Mouse (Mus musculus): ENCODE data around the gene Cachd1.

Cachd1 gene

DNA sequence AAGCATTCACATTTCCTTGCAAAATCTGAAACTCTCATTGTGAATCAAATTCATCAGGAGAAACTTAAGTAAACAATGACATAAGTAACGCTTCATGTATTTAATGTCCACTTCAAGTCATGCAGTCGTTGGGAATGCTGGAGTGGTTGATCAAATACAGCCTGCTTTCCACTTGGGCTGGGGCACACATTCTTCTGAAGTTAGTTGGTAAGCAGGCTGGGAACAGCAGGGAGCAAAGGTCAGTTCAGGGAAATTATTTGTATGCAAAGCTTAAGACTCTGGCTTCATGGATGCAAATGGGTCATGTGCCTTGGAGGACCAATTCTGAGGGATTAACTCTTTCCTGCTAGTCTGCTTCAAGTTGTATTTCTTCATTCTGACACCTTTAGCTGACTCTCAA is 16.7 kb downstream of the Cachd1 start:
- no peak for DNase-seq (ENCODE audit: low read depth)

DNA sequence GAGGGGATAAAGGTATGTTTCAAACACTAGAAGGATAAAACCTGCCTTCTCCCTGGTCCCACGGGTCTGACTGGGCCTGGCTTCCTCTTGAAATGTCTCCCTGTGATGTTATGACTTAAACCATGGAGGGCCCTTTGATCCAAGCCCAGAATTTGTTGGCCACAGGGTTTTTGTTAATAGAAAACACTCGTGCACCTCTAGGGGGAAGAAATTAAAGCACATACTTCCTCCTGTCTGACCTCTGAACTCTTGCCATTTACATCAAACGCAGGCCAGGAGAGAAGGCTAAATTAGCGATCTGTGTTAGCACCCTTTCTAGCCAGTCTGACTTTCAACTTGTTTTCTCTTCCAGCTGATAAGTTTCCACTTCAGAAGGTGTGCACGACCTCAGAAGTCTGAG is 19.0 kb downstream of the Cachd1 start:
- DNase-seq (ENCODE audit: low read depth) = no peak

DNA sequence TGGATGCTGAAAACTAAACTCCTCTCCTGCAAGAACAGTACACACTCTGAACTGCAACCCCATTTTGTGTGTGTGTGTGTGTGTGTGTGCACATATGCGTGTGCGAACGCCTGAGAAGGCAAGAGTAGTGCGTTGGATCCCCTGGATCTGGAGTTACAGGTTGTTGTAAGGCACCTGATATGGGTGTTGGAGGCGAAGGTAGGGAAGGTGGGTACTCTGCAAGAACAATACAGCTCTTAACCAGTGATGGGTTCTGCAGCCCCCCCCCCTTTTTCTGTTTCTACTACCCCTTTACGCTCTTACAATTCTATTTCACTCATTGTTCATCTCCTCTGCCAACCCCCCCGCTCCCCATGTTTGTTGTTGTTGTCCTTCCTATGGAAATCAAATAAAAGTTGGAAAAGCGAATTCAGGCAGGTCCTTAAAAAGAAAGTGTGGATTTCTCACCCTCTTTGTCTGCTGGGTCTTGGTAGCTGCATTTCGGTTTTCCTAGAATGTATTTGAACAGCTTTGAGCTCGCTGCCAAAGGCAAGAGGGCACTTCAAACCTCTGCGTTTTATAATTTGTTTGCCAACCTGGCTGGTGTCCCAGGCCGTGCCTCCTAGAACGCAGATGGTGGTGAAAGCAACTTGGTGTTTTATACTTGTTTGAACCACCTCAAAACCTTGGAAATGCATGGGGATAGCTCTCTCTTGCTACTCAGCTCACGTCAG is 24.4 kb downstream of the Cachd1 start:
- DNase-seq (ENCODE audit: low read depth) = no peak

- no peak for DNase-seq (ENCODE audit: low read depth)
Measured at GRCm38 (mm10) chr4:100801443-100801786, 24.9 kb downstream of the Cachd1 start.

DNA sequence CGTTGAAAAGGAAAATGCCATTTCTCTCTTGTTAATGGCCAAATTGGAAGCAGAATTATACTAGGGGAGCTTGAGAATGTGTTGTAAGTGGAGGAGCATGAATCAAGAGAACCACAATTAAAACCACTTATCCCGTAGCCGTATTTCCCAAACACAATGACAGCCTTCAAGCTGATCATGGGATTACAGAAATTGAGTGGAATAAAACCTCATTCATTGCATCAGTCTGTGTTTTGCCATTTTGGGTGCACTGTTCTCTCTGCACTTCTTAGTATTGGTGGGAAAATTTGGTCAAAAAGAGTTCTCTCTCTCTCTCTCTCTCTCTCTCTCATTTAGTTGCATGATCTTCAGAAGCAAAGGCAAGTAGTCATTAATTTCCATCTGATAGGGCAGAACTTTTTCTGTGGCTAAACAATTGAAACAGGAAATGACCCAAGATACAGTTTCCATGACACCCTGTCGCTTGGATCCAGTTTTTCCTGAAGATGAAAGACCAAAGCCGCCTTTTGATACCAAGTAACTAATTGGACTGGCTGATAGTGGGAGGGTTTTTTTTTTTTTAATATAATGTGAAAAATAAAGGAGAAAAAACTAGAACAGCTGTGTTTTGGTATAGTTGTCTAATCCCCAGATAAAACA is 34.7 kb downstream of the Cachd1 start:
- DNase-seq (ENCODE audit: low read depth) = no peak

DNA sequence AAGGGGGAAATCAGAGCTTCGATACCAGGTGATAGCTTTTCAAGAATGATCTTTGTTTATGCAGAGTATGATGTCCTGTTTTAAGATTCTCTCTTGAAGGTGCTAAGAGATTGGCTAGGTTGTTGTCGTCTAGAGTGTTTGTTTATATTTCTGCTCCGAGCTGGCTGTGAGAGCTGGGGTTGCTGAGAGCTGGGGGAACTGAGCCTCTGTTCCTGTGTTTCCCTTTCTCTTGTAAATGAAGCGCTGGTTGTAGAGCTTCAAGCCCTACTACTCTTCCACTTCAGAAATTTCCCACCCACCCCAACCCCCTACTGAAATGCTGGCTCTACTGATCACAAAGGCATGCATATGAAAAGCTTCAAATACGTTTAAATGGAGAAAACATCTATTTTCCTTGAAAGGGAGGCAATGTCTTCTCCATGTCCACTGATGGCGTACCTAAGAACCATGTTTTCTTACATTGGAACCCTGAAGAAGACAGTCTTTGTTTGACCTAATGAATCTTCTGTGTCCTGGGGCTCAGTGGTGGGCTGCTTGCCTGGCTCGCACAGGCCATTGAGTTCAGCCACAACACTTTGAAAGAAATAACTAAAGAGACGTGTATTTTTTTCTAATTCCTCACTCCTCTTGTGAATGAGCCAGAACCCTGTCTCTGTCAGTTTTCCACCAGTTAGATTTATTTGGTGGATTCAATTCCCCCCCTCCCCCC is 35.5 kb downstream of the Cachd1 start:
- DNase-seq (ENCODE audit: low read depth) = no peak

- DNase-seq (ENCODE audit: low read depth) = no peak
Measured at GRCm38 (mm10) chr4:100813767-100814461, 37.4 kb downstream of the Cachd1 start.

- no peak for DNase-seq (ENCODE audit: low read depth)
Measured at GRCm38 (mm10) chr4:100819238-100819637, 42.8 kb downstream of the Cachd1 start.

GRCm38 (mm10) chr4:100822526-100822925 is 46.1 kb downstream of the Cachd1 start:
- no peak for DNase-seq (ENCODE audit: low read depth)

DNA sequence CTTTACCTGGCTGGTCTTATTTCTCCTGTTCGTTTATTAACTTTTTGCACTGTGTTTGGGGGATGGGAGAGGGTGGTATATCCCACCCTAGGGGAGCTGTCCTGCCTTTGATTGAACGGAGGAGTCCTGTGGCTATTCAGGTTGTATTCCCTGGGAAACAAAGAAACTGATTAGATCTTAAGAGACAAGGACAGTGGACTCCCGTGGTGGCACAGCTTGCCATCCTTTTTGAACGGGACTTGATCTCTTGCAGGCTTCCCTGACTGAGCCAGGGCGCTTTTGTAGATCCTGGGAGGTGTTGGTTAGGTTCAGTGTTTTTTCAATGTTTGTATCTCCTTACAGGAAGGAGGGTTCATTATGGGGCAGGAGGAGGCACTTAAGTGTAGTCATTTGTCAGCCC is 50.9 kb downstream of the Cachd1 start:
- DNase-seq (ENCODE audit: low read depth) = no peak

DNA sequence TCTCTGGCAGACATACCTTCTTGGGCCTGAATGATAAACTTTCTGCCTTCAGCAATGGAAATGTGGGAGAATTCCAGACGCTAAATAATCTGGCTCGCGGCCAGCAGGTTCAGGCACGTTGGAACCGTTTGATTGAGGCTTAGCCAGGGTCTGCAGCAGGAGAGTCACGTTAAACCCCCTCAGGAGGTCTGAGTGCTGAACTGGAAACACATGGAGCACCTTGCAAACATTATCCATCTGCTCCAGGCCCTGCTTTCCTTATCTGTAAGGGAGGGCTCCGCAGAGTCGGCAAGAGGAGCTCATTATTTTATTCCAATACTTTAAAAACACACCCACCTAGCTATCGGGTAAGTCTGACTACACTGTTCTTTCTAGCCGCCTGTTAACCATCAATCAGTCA is 52.3 kb downstream of the Cachd1 start:
- DNase-seq (ENCODE audit: low read depth) = no peak

- DNase-seq (ENCODE audit: low read depth) = no peak
Measured at GRCm38 (mm10) chr4:100837205-100837604, 60.7 kb downstream of the Cachd1 start.

DNA sequence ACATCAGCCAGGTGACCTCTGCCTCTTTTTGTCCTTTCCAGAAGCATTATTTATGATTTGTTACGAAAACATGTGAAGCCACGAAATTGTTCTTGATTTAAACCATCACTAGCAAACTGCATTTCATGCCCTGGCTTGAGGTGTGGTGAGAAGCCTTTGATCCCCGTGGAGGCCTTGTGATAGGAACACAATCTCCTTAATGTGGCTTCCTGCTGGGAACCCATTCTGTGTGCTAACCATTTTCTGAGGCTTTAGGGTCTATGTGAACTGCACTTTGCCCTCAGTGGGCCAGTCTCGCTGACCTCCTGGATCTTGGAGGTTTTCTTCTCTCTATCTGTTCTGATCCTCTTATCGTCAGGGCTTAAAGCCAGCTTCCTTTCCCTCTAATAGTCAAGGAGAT is 66.2 kb downstream of the Cachd1 start:
- DNase-seq (ENCODE audit: low read depth) = no peak

GRCm38 (mm10) chr4:100843119-100843518 is 66.6 kb downstream of the Cachd1 start:
- no peak for DNase-seq (ENCODE audit: low read depth)

DNA sequence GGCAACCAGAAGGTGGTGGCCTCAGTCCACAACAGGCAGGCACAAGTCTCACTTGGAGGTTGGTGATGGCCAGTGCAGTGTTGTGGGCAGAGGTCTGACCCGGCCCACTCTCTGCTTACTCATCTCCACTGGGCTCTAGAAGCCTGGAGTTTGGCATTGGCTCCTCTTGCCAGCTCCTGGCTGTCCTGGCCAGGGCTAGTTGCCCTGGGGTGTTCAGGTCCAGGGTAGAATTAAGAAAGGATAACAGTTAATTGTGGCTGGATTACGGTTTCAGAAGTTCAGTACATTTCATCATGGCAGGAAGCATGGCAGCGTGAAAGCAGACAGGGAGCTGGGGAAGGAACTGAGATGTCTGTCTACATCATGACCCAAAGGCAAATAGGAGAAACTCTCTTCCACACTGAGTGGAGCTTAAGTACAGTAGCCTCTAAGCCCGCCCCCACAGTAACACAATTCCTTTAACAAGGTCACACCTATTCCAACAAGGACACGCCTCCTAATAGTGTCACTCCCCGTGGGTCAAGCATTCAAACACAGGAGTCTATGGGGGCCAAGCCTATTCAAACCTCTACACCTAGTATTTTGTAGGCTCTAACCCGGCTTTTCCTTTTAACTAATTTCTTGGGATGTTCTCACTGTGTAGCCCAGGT is 74.5 kb downstream of the Cachd1 start:
- DNase-seq (ENCODE audit: low read depth) = no peak

DNA sequence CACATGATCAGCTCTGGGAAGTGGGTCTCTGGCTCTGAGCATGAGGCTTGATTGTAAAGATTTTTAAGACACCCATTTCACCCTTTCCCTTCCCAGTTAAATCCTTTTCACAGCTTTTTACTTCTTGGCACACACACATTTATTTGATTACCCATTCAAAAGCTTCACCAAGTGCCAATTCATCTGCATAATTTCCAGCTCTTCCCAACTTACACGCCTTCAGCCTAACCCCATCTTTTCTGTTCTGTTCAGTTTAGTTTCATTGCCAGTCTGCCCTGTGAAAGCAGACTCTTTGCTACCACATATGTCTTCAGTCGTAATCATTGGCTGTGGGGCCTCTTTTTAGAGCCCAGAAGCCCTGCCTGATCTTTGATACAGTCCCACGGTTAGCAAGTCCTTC is 76.0 kb downstream of the Cachd1 start:
- DNase-seq (ENCODE audit: low read depth) = no peak

GRCm38 (mm10) chr4:100853426-100853825 is 77.0 kb downstream of the Cachd1 start:
- no peak for DNase-seq (ENCODE audit: low read depth)

DNA sequence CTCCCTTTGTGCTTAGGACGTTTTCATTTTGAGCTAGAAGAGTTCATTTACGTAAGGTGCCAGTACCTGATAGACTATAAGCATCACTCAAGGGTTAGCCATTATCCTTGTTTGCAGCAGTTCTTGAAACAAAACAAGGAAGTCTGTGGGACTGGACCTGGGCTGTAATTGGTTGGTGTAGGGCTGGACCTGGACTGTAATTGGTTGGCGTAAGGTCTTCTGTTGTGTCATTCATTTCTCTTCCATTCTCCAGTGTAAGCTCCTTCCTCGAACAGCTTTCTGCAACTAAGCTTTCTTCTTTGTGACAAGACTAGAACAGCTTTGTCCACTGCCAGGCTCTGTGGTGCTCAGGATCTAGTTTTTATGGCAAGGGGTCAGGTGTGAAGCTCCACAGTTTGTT is 78.9 kb downstream of the Cachd1 start:
- DNase-seq (ENCODE audit: low read depth) = no peak

DNA sequence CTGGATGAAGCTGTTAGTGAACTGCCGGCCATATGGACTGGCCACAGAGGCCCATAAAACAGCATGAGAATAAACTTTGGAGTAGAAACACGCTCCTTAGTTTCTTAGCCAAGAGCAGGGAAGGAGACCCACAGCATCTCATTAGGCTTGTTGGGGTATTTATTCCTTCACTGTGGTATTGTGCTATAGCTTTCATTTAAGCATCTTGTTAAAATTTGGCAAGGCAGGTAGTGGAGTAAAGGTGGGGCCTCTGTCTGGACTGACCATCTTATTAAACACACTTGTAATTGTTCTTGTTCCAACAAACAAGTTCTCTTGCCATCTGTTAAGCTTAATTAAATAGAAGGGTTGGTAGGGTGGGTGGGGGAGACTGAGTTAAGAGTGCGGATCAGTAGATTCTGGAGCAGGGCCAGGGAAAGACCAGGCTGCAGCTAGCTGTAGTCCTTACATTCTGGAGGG is 81.0 kb downstream of the Cachd1 start:
- DNase-seq (ENCODE audit: low read depth) = no peak

DNA sequence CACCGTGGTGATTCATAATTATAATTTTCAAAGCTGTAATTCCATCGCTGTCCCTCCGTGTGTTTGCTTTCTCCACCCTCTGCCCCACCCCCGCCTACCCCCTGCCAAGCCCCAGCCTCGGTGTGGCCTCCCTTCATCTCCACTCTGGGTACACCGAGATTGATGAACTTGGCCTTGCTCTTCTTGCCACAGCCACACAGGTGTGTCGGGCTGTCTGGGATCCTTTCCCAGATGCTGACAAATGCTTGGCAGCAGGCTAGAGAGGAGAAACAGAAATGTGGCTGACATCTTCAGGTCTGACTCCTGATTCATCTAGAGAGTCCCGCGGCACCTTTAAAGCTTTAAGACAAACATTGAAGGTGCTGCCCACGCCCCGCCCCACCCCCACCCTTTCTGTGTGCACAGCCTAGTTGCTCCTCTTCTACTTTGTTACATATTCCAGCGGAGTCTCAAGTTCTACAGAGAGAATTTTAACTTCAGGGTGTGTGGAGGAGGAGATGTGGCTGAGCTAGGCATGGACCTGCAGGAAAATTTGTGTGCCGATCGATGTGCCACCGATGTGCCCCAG is 87.5 kb downstream of the Cachd1 start:
- no peak for DNase-seq (ENCODE audit: low read depth)

DNA sequence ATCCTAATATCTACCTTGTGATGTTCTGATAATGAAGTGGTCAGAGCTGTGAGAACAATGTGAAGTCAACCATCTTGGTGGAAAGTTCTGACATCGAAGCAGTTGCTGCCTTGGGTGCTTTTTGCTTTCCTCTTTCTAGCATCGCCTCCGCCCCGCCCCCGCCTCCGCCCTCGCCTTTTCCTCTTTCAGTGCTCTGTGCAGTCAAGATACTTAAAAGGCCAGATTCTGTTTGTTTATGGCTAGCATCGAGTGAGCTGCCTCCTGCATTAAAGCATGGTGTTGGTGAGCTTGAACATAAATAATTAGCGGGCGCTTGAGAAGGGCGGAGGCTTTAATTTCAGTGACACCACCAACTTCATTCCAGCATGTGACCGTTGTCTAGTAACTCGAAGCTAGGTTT is 88.9 kb downstream of the Cachd1 start:
- DNase-seq (ENCODE audit: low read depth) = no peak
